Mouse (Mus musculus): ENCODE data around the gene Olfr1151. TPM values are rescaled to one million over a fixed set of nuclear protein-coding genes. Genes with fewer than 3 reads are reported as not detected.

Olfr1151 gene
- not detected for total RNA-seq (2021)

GRCm38 (mm10) chr2:87855562-87855961 is at the start of gene Olfr1151:
Olfr1151 (plus strand) TSS chr2:87855862.
- no peak for DNase-seq

DNA sequence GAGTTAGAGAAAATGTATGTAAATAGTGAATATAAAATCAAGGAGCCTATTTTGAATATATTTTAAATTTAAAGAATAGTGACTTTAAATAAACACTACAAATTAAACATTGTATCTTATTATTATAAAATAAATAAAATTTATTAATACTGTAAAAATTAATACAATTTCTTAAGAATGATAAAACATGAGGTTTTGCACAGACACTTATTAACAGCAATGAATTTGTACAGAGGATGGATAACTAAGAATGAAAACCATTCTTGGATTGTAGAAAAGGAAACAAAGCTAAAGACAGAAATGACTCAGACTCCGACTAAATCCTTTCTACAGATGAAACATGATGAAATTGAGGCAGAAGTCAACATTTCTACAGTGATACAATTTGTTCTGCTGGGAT is 46.1 kb upstream of the Olfr1151 start, which contains the start of gene Olfr1145:
Gene Olfr1145 (plus strand): TSS at position 301 of the 400 bp plus-strand sequence.
- DNase-seq: no peak

DNA sequence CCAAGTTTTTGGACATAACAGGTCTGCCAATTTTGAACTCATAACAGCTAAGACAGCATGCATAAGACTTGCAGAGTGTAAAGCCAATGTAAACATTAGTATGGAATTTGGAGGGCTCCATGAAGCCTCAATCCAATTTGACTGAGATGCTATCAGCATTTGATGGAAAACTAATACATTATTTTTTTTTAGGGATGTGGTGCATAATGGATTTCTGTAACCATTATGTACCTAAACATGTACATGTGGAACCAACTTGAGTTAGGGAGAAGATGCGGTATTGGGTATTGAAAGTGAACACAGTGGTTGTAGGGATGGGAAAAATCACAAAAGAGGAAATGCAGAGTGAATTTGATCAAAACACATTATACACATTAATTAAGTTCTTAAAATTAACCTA is 25.4 kb upstream of the Olfr1151 start, which contains the start of gene Olfr1148:
Gene Olfr1148 (plus strand): TSS at position 301 of the 400 bp plus-strand sequence.
- no peak for DNase-seq

DNA sequence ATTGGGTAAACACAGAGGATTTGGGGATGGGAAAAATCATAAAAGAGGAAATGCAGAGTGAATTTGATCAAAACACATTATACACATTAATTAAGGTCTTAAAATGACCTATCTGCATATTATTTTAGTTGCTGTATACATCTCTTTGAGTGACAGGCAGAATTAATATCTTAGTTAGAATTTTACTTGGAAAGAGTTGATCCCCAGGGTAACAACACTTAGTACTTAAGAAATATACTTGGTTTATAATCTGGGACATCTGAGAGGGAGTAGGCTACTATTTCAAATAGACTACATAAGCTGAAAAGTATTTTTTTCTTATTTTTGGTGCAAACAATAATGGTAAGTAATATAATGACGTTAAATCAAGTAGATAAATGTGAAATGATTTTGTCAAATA is 12.0 kb upstream of the Olfr1151 start, which contains the start of gene Olfr1150-ps1:
Gene Olfr1150-ps1 (plus strand): TSS at position 301 of the 400 bp plus-strand sequence.
- DNase-seq: no peak

DNA sequence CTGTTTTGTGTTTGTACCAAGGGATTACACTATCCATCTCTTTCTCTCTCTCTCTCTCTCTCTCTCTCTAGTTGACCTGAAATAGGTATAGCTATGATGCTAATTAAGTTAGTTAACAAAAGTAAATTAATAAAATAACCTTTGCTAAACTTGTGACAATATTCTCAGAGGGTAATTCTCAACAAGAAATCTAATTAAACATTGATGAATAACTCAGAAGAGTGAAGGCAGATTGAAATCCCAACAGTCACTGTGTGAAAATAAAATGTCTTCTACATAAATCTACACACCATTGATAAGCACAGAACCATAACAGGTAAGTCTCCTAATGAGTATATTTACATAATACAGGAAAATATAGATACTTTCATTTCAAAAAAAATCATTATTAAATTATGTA is 10.5 kb downstream of the Olfr1151 start, which contains the start of gene Olfr1152:
Gene Olfr1152 (plus strand): TSS at position 301 of the 400 bp plus-strand sequence.
- no peak for DNase-seq

- DNase-seq: no peak
Measured at GRCm38 (mm10) chr2:87894662-87895061, 39.0 kb downstream of the Olfr1151 start, which contains the start of gene Olfr1153. Olfr1153 (plus strand) TSS chr2:87894962.

- no peak for DNase-seq
Measured at GRCm38 (mm10) chr2:87905066-87905465, 49.4 kb downstream of the Olfr1151 start, which contains the start of gene Olfr1154. Olfr1154 (minus strand) TSS chr2:87905166.

Other genes with a start within 250 kb of the Olfr1151 start
- not detected for gene Olfr1130, start 249.7 kb upstream of the Olfr1151 start, total RNA-seq (2021)
- gene Olfr1131, start 228.8 kb upstream of the Olfr1151 start, total RNA-seq (2021): not detected
- gene Olfr1132, start 218.3 kb upstream of the Olfr1151 start, total RNA-seq (2021): not detected
- not detected for gene Olfr1133, start 208.5 kb upstream of the Olfr1151 start, total RNA-seq (2021)
- not detected for gene Olfr1134, start 197.4 kb upstream of the Olfr1151 start, total RNA-seq (2021)
- not detected for gene Olfr1135, start 182.2 kb upstream of the Olfr1151 start, total RNA-seq (2021)
- not detected for gene Olfr1136, start 161.9 kb upstream of the Olfr1151 start, total RNA-seq (2021)
- not detected for gene Olfr1137, start 142.7 kb upstream of the Olfr1151 start, total RNA-seq (2021)
- gene Olfr1138, start 115.9 kb upstream of the Olfr1151 start, total RNA-seq (2021): not detected
- gene Olfr1140, start 112.1 kb upstream of the Olfr1151 start, total RNA-seq (2021): not detected
- not detected for gene Olfr1141, start 101.9 kb upstream of the Olfr1151 start, total RNA-seq (2021)
- not detected for gene Olfr152, start 76.4 kb upstream of the Olfr1151 start, total RNA-seq (2021)
- gene Olfr1143, start 55.3 kb upstream of the Olfr1151 start, total RNA-seq (2021): not detected
- gene Olfr1145, start 46.0 kb upstream of the Olfr1151 start, total RNA-seq (2021): not detected
- gene Olfr1148, start 25.3 kb upstream of the Olfr1151 start, total RNA-seq (2021): not detected
- not detected for gene Olfr1150-ps1, start 11.9 kb upstream of the Olfr1151 start, total RNA-seq (2021)
- gene Olfr1152, start 10.6 kb downstream of the Olfr1151 start, total RNA-seq (2021): not detected
- gene Olfr1153, start 39.1 kb downstream of the Olfr1151 start, total RNA-seq (2021): not detected
- not detected for gene Olfr1154, start 49.3 kb downstream of the Olfr1151 start, total RNA-seq (2021)
- gene Olfr1155, start 89.3 kb downstream of the Olfr1151 start, total RNA-seq (2021): not detected
- gene Olfr1156, start 97.2 kb downstream of the Olfr1151 start, total RNA-seq (2021): not detected
- not detected for gene Olfr1157, start 112.4 kb downstream of the Olfr1151 start, total RNA-seq (2021)
- gene Olfr74, start 118.8 kb downstream of the Olfr1151 start, total RNA-seq (2021): not detected
- not detected for gene Olfr1158, start 134.3 kb downstream of the Olfr1151 start, total RNA-seq (2021)
- gene Olfr1160, start 152.4 kb downstream of the Olfr1151 start, total RNA-seq (2021): not detected
- gene Olfr1161, start 166.9 kb downstream of the Olfr1151 start, total RNA-seq (2021): not detected
- gene Olfr73, start 181.8 kb downstream of the Olfr1151 start, total RNA-seq (2021): not detected
- not detected for gene Olfr1162, start 195.3 kb downstream of the Olfr1151 start, total RNA-seq (2021)
- gene Olfr1163, start 216.0 kb downstream of the Olfr1151 start, total RNA-seq (2021): not detected
- not detected for gene Olfr1164, start 238.1 kb downstream of the Olfr1151 start, total RNA-seq (2021)

All from heart, postnatal 4 days (tissue).